Mouse (Mus musculus) CD8-positive naive resting alpha-beta T cell, adult 2 months (primary cell): ENCODE data around the gene Olfr472.
"Not testable (repeated sequence)": the region's sequence is repeated elsewhere in the genome, so short reads cannot be mapped to it uniquely, and the experiment has no call there.

Experiments
- DNase-seq, 2 experiments: peaks; one replicate each; pipeline ENCODE4 v3.0.0; 2022; ENCODE audit warnings: low read depth in 2 of 2, low spot score in 2 of 2

Olfr472 gene

GRCm38 (mm10) chr7:107897602-107898001 is at the start of gene Olfr472:
TSS of gene Olfr472 (plus strand) at chr7:107897902.
- DNase-seq: no peak

GRCm38 (mm10) chr7:107930146-107930545 is 32.4 kb downstream of the Olfr472 start, which contains the start of gene Olfr473:
TSS of gene Olfr473 (plus strand) at chr7:107930446.
- DNase-seq: no peak

GRCm38 (mm10) chr7:107952539-107952938 is 54.8 kb downstream of the Olfr472 start:
- not testable (repeated sequence) for DNase-seq

GRCm38 (mm10) chr7:107954343-107954742 is 56.6 kb downstream of the Olfr472 start, which contains the start of gene Olfr474:
TSS of gene Olfr474 (plus strand) at chr7:107954643.
- no peak for DNase-seq
